Mouse (Mus musculus): Measurements from ENCODE around the gene Nutm1. TPM values are rescaled to one million over a fixed set of nuclear protein-coding genes. Genes with fewer than 3 reads are reported as not detected.
A peak's percentile ranks its signal among the peaks of the same experiment; 100 is the strongest.

The Nutm1 gene
- polyA plus RNA-seq, 1 experiment from 2014 or later: 0.10 TPM

DNA sequence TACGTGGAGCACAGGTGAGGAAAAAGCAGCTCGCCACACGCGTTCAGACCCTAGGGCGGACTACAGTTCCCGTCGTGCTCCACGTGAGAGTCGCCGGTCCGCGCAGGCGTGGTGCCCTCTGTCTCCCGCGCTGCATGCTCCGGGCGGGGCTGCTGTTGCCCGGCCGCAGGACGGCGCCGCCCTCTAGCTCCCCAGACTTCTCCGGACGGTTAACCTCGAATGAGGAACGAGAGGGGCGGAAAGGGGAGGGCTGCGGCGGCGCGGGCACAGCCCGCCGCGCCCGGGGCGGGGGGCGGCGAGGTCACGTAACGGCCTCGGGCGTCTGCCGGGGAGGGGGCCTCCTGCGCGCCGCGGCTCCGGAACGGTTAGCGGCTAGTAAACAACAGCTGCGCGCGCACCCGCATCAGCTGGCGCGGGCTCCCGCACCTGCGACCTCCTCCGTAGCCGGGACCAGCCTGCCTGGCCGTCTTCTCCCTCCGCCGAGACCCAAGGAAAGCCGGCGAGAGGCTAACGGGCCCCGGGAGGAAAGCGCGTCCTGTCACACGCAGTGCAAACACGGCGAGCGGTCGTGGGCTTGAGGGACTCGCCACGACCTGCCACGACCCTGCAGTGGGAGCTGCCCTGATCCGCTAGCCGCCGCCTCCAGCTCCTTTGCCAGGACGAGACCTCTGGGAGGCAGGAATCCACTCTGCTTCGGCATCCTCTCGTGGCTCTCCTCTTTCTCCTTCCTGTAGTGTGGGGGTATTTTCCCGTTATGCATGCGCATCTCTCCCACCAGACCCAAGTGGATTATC is 6.6 kb upstream of the Nutm1 start, which contains the start of gene Slc12a6:
TSS of gene Slc12a6 (plus strand) at position 378 of the 794 bp plus-strand sequence.
- no peaks in the 10 kb centered on the region for H3K9me3 ChIP-seq (ENCODE audit: control insufficient read depth, low read length)
- H3K27ac ChIP-seq (replicated peaks): peak within 1 kb of the TSS; percentile 92
- H3K4me1 ChIP-seq (replicated peaks; ENCODE audit: control insufficient read depth, insufficient read depth): no peaks in the 10 kb centered on the region
- ATAC-seq (ENCODE audit: low FRiP score, low TSS enrichment) (peak; percentile 97), DNase-seq (ENCODE audit: low spot score) (peak; percentile 94)
- under 1% methylated on average over 53 of the region's 85 CpGs for WGBS
- TF ChIP-seq EP300 (optimal IDR thresholded peaks at IDR 0.05) (no peak), CTCF (IDR thresholded peaks at IDR 0.05; ENCODE audit: low read depth) (peak; percentile 53)
- no peaks in the 10 kb centered on the region for H3K27me3 ChIP-seq (ENCODE audit: control insufficient read depth, insufficient read depth, low read length)
- H3K4me3 ChIP-seq (ENCODE audit: low read depth, low read length): peak within 1 kb of the TSS; percentile 84
- H3K9ac ChIP-seq (ENCODE audit: low read length): peak within 1 kb of the TSS; percentile 82
- peak within 1 kb of the TSS; percentile 85 for H3K4me2 ChIP-seq (replicated peaks; ENCODE audit: low read depth)
- H3K36me3 ChIP-seq (ENCODE audit: control insufficient read depth, insufficient read depth, low read length): no peaks in the 10 kb centered on the region

DNA sequence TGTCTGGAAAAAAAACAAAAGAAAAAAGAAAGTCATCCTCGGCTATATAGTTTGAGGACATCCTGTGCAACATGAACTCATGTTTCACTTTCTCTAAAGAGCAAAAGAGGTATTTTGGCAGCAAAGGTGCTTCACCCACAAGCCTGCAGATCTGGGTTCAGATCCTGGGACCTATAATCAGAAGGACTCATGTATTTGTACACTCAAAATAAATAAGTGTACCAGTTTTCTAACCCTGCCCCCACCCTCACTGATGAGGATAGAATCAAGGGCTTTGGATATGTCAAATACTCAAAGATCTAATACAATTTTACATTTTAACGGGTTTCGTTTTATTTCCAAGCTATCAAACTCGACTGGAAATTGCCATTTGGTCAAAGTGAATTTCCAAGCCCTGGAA is 5.3 kb upstream of the Nutm1 start:
- Histone ChIP-seq H3K9me3 (ENCODE audit: control insufficient read depth, low read length) (no peaks in the 10 kb centered on the region), H3K27ac (replicated peaks) (no peak overlapping the region), H3K4me3 (ENCODE audit: low read depth, low read length) (no peak overlapping the region), H3K9ac (ENCODE audit: low read length) (no peak overlapping the region), H3K4me2 (replicated peaks; ENCODE audit: low read depth) (no peak overlapping the region), H3K36me3 (ENCODE audit: control insufficient read depth, insufficient read depth, low read length) (no peaks in the 10 kb centered on the region), H3K4me1 (replicated peaks; ENCODE audit: control insufficient read depth, insufficient read depth) (no peaks in the 10 kb centered on the region), H3K27me3 (ENCODE audit: control insufficient read depth, insufficient read depth, low read length) (no peaks in the 10 kb centered on the region)
- WGBS: 78% methylated on average over 4 of the region's 4 CpGs
- ATAC-seq (ENCODE audit: low FRiP score, low TSS enrichment): no peak
- DNase-seq (ENCODE audit: low spot score): no peak
- TF ChIP-seq CTCF (IDR thresholded peaks at IDR 0.05; ENCODE audit: low read depth): no peak
- TF ChIP-seq EP300 (optimal IDR thresholded peaks at IDR 0.05): no peak

DNA sequence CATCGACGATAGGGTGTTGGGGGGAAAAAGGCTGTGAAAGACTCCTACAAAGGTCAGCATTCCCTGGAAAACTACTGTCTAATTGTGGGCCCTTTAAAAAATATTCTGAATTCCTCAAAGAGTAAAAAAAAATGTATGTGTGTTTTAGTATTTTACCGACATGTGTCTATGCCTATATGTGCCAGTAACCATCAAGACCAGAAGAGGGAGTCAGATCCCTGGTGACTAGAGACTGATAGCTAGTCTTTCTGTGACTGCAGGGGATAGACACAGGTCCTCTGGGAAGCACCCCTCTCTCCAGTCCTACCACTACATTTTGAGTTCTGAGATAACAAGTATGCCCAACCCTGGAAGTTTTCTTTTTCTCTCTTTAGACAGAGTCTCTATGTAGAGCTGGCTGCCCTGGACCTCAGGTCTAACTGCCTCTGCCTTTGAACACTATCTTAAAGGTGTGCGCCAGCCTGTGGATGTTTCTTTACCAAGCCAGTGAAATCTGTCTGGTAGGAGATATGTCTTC is 3.7 kb upstream of the Nutm1 start:
- Histone ChIP-seq H3K4me1 (replicated peaks; ENCODE audit: control insufficient read depth, insufficient read depth) (no peaks in the 10 kb centered on the region), H3K27me3 (ENCODE audit: control insufficient read depth, insufficient read depth, low read length) (no peaks in the 10 kb centered on the region), H3K4me2 (replicated peaks; ENCODE audit: low read depth) (peak overlapping the region; percentile 66), H3K36me3 (ENCODE audit: control insufficient read depth, insufficient read depth, low read length) (no peaks in the 10 kb centered on the region), H3K9ac (ENCODE audit: low read length) (no peak overlapping the region), H3K9me3 (ENCODE audit: control insufficient read depth, low read length) (no peaks in the 10 kb centered on the region), H3K4me3 (ENCODE audit: low read depth, low read length) (peak overlapping the region; percentile 54), H3K27ac (replicated peaks) (no peak overlapping the region)
- TF ChIP-seq EP300 (optimal IDR thresholded peaks at IDR 0.05) (no peak), CTCF (IDR thresholded peaks at IDR 0.05; ENCODE audit: low read depth) (peak; percentile 66)
- 30% methylated on average over 4 of the region's 4 CpGs for WGBS
- ATAC-seq (ENCODE audit: low FRiP score, low TSS enrichment): no peak
- DNase-seq (ENCODE audit: low spot score): no peak

DNA sequence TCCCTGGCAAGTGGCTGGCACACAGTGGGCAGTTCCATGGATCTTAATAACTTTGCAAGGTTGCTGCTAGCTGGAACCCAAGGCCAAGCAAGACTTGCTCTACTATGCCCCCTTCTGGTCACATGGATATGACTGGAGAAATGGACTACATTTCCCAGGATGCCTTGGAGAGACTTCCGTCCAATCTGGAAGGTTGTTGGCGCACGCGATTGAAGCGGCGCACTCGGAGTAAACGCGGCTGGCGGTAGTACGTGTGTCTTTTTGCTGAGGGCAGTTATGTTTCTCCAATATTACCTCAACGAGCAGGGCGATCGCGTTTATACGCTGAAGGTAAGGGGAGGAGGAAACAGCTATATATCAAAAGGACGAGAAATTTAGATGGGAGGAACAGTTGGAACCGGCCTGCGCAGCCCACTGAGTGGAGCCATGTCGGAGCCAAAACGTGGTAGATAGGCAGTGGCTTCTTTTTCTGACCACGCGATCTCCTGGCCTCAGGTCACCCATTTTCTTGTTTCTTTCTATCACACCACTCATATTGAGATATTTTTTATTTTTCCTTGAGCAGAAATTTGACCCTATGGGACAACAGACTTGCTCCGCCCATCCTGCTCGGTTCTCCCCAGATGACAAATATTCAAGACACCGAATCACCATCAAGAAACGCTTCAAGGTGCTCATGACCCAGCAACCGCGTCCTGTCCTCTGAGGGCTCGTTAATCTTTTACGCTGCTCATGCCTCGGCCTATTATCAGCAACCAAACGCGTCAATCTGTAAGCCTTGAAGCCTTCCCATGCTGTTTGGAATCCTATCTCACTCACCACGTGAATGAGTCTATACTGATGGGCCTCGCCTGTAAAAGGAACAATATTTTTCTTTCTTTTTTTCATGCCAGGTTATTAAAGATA is 2.9 kb upstream of the Nutm1 start, which contains the start of gene Nop10:
TSS of gene Nop10 (plus strand) at position 179 of the 906 bp plus-strand sequence.
- ATAC-seq (ENCODE audit: low FRiP score, low TSS enrichment): peak; percentile 67
- H3K4me1 ChIP-seq (replicated peaks; ENCODE audit: control insufficient read depth, insufficient read depth): no peaks in the 10 kb centered on the region
- H3K27me3 ChIP-seq (ENCODE audit: control insufficient read depth, insufficient read depth, low read length): no peaks in the 10 kb centered on the region
- TF ChIP-seq EP300 (optimal IDR thresholded peaks at IDR 0.05) (no peak), CTCF (IDR thresholded peaks at IDR 0.05; ENCODE audit: low read depth) (peak; percentile 91)
- peak; percentile 80 for DNase-seq (ENCODE audit: low spot score)
- peak within 1 kb of the TSS; percentile 57 for H3K9ac ChIP-seq (ENCODE audit: low read length)
- H3K9me3 ChIP-seq (ENCODE audit: control insufficient read depth, low read length): no peaks in the 10 kb centered on the region
- H3K4me2 ChIP-seq (replicated peaks; ENCODE audit: low read depth): peak within 1 kb of the TSS; percentile 66
- peak within 1 kb of the TSS; percentile 63 for H3K27ac ChIP-seq (replicated peaks)
- peak within 1 kb of the TSS; percentile 54 for H3K4me3 ChIP-seq (ENCODE audit: low read depth, low read length)
- no peaks in the 10 kb centered on the region for H3K36me3 ChIP-seq (ENCODE audit: control insufficient read depth, insufficient read depth, low read length)
- under 1% methylated on average over 36 of the region's 36 CpGs for WGBS

DNA sequence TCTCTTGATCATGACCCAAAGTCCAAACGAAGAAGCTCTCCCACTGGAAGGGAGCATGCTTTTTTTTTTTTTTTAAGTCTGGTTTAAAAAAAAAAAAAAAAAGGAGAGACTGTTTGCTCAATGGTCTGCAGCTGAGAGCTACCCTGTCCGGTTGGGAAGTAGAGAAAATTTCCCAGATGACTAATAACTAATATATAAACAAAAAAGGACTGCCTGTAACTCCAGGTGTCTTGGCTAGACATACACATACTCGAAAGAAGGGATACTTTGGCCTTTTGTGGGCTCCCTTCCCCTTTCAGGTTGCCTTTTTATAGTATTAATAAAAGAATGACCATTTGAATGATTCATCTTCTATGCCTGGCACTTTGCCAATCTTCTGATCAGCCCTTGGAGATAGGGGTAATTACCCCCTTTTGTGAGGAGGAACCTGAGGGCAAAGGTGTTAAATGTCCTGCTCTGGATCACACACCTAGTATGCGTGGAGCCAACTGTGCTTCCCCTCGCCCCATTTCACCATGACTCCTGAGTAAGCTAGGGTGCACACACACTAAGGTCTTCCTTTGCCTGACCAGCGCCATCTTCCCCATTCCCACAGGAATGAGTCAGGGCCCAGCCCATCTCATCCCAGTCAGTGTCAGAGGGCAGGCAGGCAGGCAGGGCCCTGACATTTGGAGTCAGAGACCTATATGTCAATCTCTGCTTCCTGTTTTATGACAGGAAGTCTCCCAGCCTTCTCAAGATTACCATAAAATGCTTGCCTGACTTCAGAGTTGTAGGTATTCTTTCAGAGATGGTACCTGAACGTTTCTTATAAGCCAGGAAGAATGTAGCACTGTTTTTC is 4.2 kb downstream of the Nutm1 start:
- Histone ChIP-seq H3K27ac (replicated peaks) (no peak overlapping the region), H3K9me3 (ENCODE audit: control insufficient read depth, low read length) (no peaks in the 10 kb centered on the region)

More for the DNA sequence above, 4.2 kb downstream of the Nutm1 start:
- 45% methylated on average over 7 of the region's 7 CpGs for WGBS
- ATAC-seq (ENCODE audit: low FRiP score, low TSS enrichment) (peak; percentile 64; the same call in 1 of the 2 replicates), DNase-seq (ENCODE audit: low spot score) (no peak)
- H3K27me3 ChIP-seq (ENCODE audit: control insufficient read depth, insufficient read depth, low read length): no peaks in the 10 kb centered on the region
- no peaks in the 10 kb centered on the region for H3K36me3 ChIP-seq (ENCODE audit: control insufficient read depth, insufficient read depth, low read length)
- no peaks in the 10 kb centered on the region for H3K4me1 ChIP-seq (replicated peaks; ENCODE audit: control insufficient read depth, insufficient read depth)
- no peak overlapping the region for H3K4me3 ChIP-seq (ENCODE audit: low read depth, low read length)
- no peak overlapping the region for H3K4me2 ChIP-seq (replicated peaks; ENCODE audit: low read depth)
- TF ChIP-seq EP300 (optimal IDR thresholded peaks at IDR 0.05): no peak
- TF ChIP-seq CTCF (IDR thresholded peaks at IDR 0.05; ENCODE audit: low read depth): no peak
- no peak overlapping the region for H3K9ac ChIP-seq (ENCODE audit: low read length)

All from stomach, postnatal 0 days (tissue).